Mouse (Mus musculus) neural tube, embryonic 12.5 days (tissue): Measurements from ENCODE around the gene Ift57. TPM values are rescaled to one million over a fixed set of nuclear protein-coding genes. Genes with fewer than 3 reads are reported as not detected.

Experiments used
- ATAC-seq: fragments of 200-750 bp; cut with Nextera tagmentation; 2 replicates; pipeline ENCODE4 v1.8.0; 2017; ENCODE audit warnings: low read depth, mild to moderate bottlenecking, moderate TSS enrichment, moderate library complexity; ENCODE audit not compliant: low FRiP score
- H3K27ac ChIP-seq: fragments of 300-500 bp; sonication (generic); 2 replicates; pipeline ENCODE4 v1.5.1; 2016
- H3K27me3 ChIP-seq: fragments of 300-500 bp; sonication (generic); replicated peaks from 2 replicates; pipeline ENCODE4 v1.6.1; 2016; ENCODE audit warnings: mild to moderate bottlenecking
- H3K36me3 ChIP-seq: fragments of 300-500 bp; sonication (generic); 2 replicates; pipeline ENCODE4 v1.6.1; 2016; ENCODE audit warnings: mild to moderate bottlenecking
- H3K4me1 ChIP-seq: fragments of 300-500 bp; sonication (generic); 2 replicates; pipeline ENCODE4 v1.6.1; 2016
- H3K4me2 ChIP-seq: fragments of 300-500 bp; sonication (generic); replicated peaks from 2 replicates; pipeline ENCODE4 v1.6.1; 2016; ENCODE audit warnings: mild to moderate bottlenecking
- H3K4me3 ChIP-seq: fragments of 300-500 bp; sonication (generic); 2 replicates; pipeline ENCODE4 v1.5.1; 2016
- H3K9ac ChIP-seq: fragments of 300-500 bp; sonication (generic); 2 replicates; pipeline ENCODE4 v1.6.1; 2016; ENCODE audit warnings: mild to moderate bottlenecking
- H3K9me3 ChIP-seq: fragments of 300-500 bp; sonication (generic); 2 replicates; pipeline ENCODE4 v1.6.1; 2016; ENCODE audit warnings: mild to moderate bottlenecking
- WGBS: fragments of 180-500 bp; shearing (Covaris S2); methylation state at CpG from one replicate; pipeline ENCODE4 v1.1.7; 2016; 5-methylcytosine and 5-hydroxymethylcytosine counted together
- polyA plus RNA-seq: library from polyadenylated mRNA; unstranded; fragments of >200 nt; fragmentation: Nextera tagmentation; extraction: Ambion mirVana; gene quantifications from 2 replicates; pipeline ENCODE4 v1.2.1, GENCODE M21; 2016

The Ift57 gene
- polyA plus RNA-seq, 1 experiment from 2014 or later: 38.8 TPM

- ATAC-seq: no peak
- no peaks in the 10 kb centered on the region for H3K4me1 ChIP-seq
- no peak overlapping the region for H3K27ac ChIP-seq
- no peaks in the 10 kb centered on the region for H3K9me3 ChIP-seq
- WGBS: 89% methylated on average over 5 of the region's 5 CpGs
- no peak overlapping the region for H3K4me2 ChIP-seq
- H3K36me3 ChIP-seq: no peaks in the 10 kb centered on the region
- H3K27me3 ChIP-seq: no peaks in the 10 kb centered on the region
- H3K9ac ChIP-seq: no peak overlapping the region
- H3K4me3 ChIP-seq: no peak overlapping the region
Measured at GRCm38 (mm10) chr16:49761981-49762380, 62.9 kb downstream of the Ift57 start.

GRCm38 (mm10) chr16:49766326-49766725, 67.3 kb downstream of the Ift57 start:
- 75% methylated on average over 3 of the region's 3 CpGs for WGBS
- Histone ChIP-seq H3K9ac (no peak overlapping the region), H3K4me3 (no peak overlapping the region), H3K4me2 (no peak overlapping the region), H3K4me1 (no peaks in the 10 kb centered on the region), H3K9me3 (no peaks in the 10 kb centered on the region), H3K27ac (no peak overlapping the region), H3K36me3 (no peaks in the 10 kb centered on the region), H3K27me3 (no peaks in the 10 kb centered on the region)
- ATAC-seq: no peak

- no peaks in the 10 kb centered on the region for H3K27me3 ChIP-seq
- H3K27ac ChIP-seq: no peak overlapping the region
- no peaks in the 10 kb centered on the region for H3K36me3 ChIP-seq
- no peak overlapping the region for H3K9ac ChIP-seq
- H3K4me1 ChIP-seq: no peaks in the 10 kb centered on the region
- no peak overlapping the region for H3K4me2 ChIP-seq
- ATAC-seq: no peak
- H3K9me3 ChIP-seq: no peaks in the 10 kb centered on the region
- H3K4me3 ChIP-seq: no peak overlapping the region
- 79% methylated on average over 4 of the region's 4 CpGs for WGBS
Measured at GRCm38 (mm10) chr16:49768491-49769031, 69.5 kb downstream of the Ift57 start.

- no peak overlapping the region for H3K9ac ChIP-seq
- no peak overlapping the region for H3K4me3 ChIP-seq
- H3K36me3 ChIP-seq: no peaks in the 10 kb centered on the region
- WGBS: 91% methylated on average over 2 of the region's 2 CpGs
- no peaks in the 10 kb centered on the region for H3K27me3 ChIP-seq
- H3K4me2 ChIP-seq: no peak overlapping the region
- no peak overlapping the region for H3K27ac ChIP-seq
- no peaks in the 10 kb centered on the region for H3K9me3 ChIP-seq
- ATAC-seq: no peak
- H3K4me1 ChIP-seq: no peaks in the 10 kb centered on the region
Measured at GRCm38 (mm10) chr16:49769831-49770261, 70.8 kb downstream of the Ift57 start.

GRCm38 (mm10) chr16:49770320-49771189, 71.5 kb downstream of the Ift57 start:
- Histone ChIP-seq H3K36me3 (no peaks in the 10 kb centered on the region), H3K27ac (no peak overlapping the region)

GRCm38 (mm10) chr16:49771609-49772396, 72.8 kb downstream of the Ift57 start:
- Histone ChIP-seq H3K4me2 (no peak overlapping the region), H3K27ac (no peak overlapping the region), H3K36me3 (no peaks in the 10 kb centered on the region), H3K4me1 (no peaks in the 10 kb centered on the region), H3K9me3 (no peaks in the 10 kb centered on the region), H3K27me3 (no peaks in the 10 kb centered on the region), H3K4me3 (no peak overlapping the region), H3K9ac (no peak overlapping the region)
- no peak for ATAC-seq
- WGBS: 81% methylated on average over 7 of the region's 7 CpGs

More at GRCm38 (mm10) chr16:49770320-49771189, 71.5 kb downstream of the Ift57 start:
- H3K9ac ChIP-seq: no peak overlapping the region
- no peaks in the 10 kb centered on the region for H3K4me1 ChIP-seq
- H3K27me3 ChIP-seq: no peaks in the 10 kb centered on the region
- H3K4me2 ChIP-seq: no peak overlapping the region
- no peak overlapping the region for H3K4me3 ChIP-seq
- no peaks in the 10 kb centered on the region for H3K9me3 ChIP-seq
- no peak for ATAC-seq
- WGBS: 89% methylated on average over 12 of the region's 12 CpGs

GRCm38 (mm10) chr16:49772576-49772975, 73.5 kb downstream of the Ift57 start:
- ATAC-seq: no peak
- H3K36me3 ChIP-seq: no peaks in the 10 kb centered on the region

GRCm38 (mm10) chr16:49773068-49773467, 74.0 kb downstream of the Ift57 start:
- H3K4me3 ChIP-seq: no peak overlapping the region
- H3K9ac ChIP-seq: no peak overlapping the region
- H3K36me3 ChIP-seq: no peaks in the 10 kb centered on the region
- H3K27ac ChIP-seq: no peak overlapping the region
- no peaks in the 10 kb centered on the region for H3K4me1 ChIP-seq
- no peaks in the 10 kb centered on the region for H3K9me3 ChIP-seq
- WGBS: 95% methylated on average over 1 of the region's 1 CpGs
- no peak for ATAC-seq
- no peak overlapping the region for H3K4me2 ChIP-seq
- no peaks in the 10 kb centered on the region for H3K27me3 ChIP-seq

More at GRCm38 (mm10) chr16:49772576-49772975, 73.5 kb downstream of the Ift57 start:
- Histone ChIP-seq H3K9ac (no peak overlapping the region), H3K27me3 (no peaks in the 10 kb centered on the region), H3K4me3 (no peak overlapping the region), H3K4me2 (no peak overlapping the region), H3K27ac (no peak overlapping the region), H3K4me1 (no peaks in the 10 kb centered on the region), H3K9me3 (no peaks in the 10 kb centered on the region)
- WGBS: 89% methylated on average over 1 of the region's 1 CpGs

- Histone ChIP-seq H3K27me3 (no peaks in the 10 kb centered on the region), H3K36me3 (no peaks in the 10 kb centered on the region), H3K4me2 (no peak overlapping the region), H3K9ac (no peak overlapping the region), H3K9me3 (no peaks in the 10 kb centered on the region), H3K27ac (no peak overlapping the region), H3K4me3 (no peak overlapping the region), H3K4me1 (no peaks in the 10 kb centered on the region)
- 85% methylated on average over 18 of the region's 18 CpGs for WGBS
- no peak for ATAC-seq
Measured at GRCm38 (mm10) chr16:49774059-49775001, 75.3 kb downstream of the Ift57 start.

- WGBS: 89% methylated on average over 22 of the region's 22 CpGs
- no peak overlapping the region for H3K27ac ChIP-seq
- no peaks in the 10 kb centered on the region for H3K27me3 ChIP-seq
- H3K4me2 ChIP-seq: no peak overlapping the region
- no peak overlapping the region for H3K4me3 ChIP-seq
- ATAC-seq: no peak
- H3K9ac ChIP-seq: no peak overlapping the region
- no peaks in the 10 kb centered on the region for H3K9me3 ChIP-seq
- H3K36me3 ChIP-seq: no peaks in the 10 kb centered on the region
- H3K4me1 ChIP-seq: no peaks in the 10 kb centered on the region
Measured at GRCm38 (mm10) chr16:49775002-49775966, 76.3 kb downstream of the Ift57 start.

GRCm38 (mm10) chr16:49776981-49777380, 77.9 kb downstream of the Ift57 start:
- Histone ChIP-seq H3K4me3 (no peak overlapping the region), H3K36me3 (no peaks in the 10 kb centered on the region), H3K4me2 (no peak overlapping the region), H3K27ac (no peak overlapping the region), H3K27me3 (no peaks in the 10 kb centered on the region), H3K9ac (no peak overlapping the region), H3K9me3 (no peaks in the 10 kb centered on the region), H3K4me1 (no peaks in the 10 kb centered on the region)
- 88% methylated on average over 7 of the region's 7 CpGs for WGBS
- ATAC-seq: no peak
